Mouse (Mus musculus) embryonic fibroblast, embryonic 13.5 days (primary cell): ENCODE data around the gene Prpf6.

Source experiments
- CTCF ChIP-seq: IDR thresholded peaks from 2 replicates; pipeline ENCODE4 v1.5.1; 2011; ENCODE audit warnings: mild to moderate bottlenecking, control low read depth, low read length, moderate library complexity, borderline replicate concordance; ENCODE audit not compliant: insufficient read depth
- POLR2A ChIP-seq: IDR thresholded peaks from 2 replicates; pipeline ENCODE4 v1.6.1; 2011; ENCODE audit warnings: low read depth, mild to moderate bottlenecking, control low read depth, low read length, moderate library complexity

- no peak for TF ChIP-seq CTCF
- TF ChIP-seq POLR2A: no peak
Measured at GRCm38 (mm10) chr2:181572921-181573920, 18.4 kb upstream of the Prpf6 start.
